Mouse (Mus musculus) ovary, adult 10 weeks (tissue): ENCODE measurements around the gene Tbc1d14. TPM values are rescaled to one million over a fixed set of nuclear protein-coding genes. Genes with fewer than 3 reads are reported as not detected.

Source experiments
- polyA plus RNA-seq: library from polyadenylated mRNA; stranded (reverse); fragments of 350-450 nt; fragmentation: Illumina TruSeq; extraction: RNeasy Lipid Tissue Mini Kit (QIAGEN cat#74804); gene quantifications from one replicate; pipeline ENCODE4 v1.2.3, GENCODE M21; 2014

Tbc1d14 gene
- polyA plus RNA-seq, result 26.9 TPM

GRCm38 (mm10) chr5:36593176-36593575, at the start of gene Tbc1d14:
TSS of gene Tbc1d14 (minus strand) at chr5:36593276.

DNA sequence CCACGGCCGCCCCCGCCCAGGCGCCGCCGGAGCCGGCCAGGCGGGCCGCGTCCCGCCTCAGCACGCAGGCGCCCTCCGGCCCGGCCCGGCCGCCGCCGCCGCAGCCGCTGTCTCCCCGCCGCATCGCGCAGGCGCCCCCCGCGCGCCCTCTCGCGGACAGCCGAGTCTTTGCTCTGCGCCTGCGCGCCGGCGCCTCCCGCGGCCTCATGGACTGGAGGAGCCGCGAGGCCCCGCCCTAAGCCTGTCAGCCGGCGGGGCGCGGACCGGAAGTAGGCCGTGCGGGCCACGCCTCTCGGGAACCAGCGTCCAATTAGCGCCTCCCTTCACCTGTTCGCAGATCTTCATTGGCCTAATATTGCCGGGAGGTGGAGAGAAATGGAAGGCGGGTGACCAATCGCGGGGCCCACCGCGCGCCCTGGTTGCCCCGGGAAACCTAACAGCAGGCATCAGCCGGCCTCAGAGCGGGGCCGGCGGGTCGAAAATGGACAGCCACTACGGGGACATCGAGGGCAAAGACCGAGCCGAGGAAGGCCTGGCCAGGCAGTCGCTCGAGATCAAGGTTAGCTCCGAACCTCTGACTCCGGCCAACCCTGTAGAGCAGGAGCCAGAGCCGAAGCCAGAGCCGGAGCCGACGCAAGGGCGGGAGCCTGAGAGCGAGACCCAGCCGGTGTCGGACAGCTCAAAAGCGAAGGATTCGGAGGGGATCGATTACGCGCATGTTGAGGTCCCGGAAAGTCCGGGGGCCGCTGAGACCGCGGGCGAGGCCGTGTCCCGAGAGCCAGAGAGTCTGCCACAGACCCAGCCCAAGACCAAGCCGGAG, 108.7 kb downstream of the Tbc1d14 start, which contains the start of the genes Tada2b and Ccdc96:
Gene Tada2b (minus strand): TSS at position 115 of the 820 bp plus-strand sequence.
Gene Ccdc96 (plus strand): TSS at position 418 of the 820 bp plus-strand sequence.

DNA sequence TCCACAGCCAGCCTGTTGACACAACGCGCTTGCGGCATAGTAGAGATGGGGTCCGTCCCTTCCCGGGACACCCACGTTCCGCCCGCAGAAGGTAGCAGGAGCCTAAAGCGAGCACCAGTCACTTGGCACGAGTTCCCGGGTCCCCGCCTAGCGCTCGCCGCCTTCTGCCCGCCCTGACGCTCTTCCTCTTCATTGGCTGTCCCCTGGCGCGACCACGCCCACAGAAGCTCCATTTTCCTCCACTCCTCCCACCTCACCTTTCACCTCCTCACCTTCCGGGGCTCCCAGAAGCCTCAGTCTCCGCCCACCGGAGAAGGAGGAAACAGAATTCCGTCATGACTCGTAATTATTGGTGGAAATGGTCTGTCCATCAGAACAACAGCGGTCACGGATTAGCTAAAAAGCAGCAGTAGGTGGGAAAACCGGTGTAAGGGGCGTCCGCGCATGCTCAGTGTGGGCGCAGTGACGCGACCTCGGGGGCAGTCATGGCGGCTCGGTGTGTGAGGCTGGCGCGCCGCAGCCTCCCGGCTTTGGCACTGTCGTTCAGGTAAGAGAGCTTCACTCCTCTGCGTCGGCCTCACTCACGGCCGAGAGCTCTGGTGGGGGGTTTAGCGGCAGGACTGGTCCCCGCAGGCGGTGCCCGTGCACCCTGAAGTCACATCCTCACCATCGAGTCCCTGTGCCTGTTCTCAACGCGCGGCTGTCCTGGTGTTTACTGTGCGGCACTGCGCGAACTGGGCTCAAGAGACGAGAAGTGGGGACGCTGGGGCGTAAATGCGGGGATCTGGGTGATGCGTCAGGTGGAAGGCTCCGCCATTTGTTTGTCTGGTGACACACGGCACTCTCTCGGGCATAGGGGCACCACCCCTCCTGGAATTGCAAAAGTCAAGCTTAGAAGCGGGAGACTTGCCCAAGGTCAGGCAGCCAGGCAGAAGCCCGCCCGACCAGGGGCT, 128.1 kb downstream of the Tbc1d14 start, which contains the start of gene Grpel1:
Gene Grpel1 (plus strand): TSS at position 290 of the 953 bp plus-strand sequence.

Other genes with a start within 250 kb of the Tbc1d14 start
- 2.3 TPM for gene Sorcs2, start 195.1 kb downstream of the Tbc1d14 start, polyA plus RNA-seq
- gene Grpel1, start 128.3 kb downstream of the Tbc1d14 start, polyA plus RNA-seq, result 11.3 TPM
- 27.5 TPM for gene Tada2b, start 109.0 kb downstream of the Tbc1d14 start, polyA plus RNA-seq
- 1.6 TPM for gene Ccdc96, start 108.7 kb downstream of the Tbc1d14 start, polyA plus RNA-seq
- gene D5Ertd579e, start 102.7 kb upstream of the Tbc1d14 start, polyA plus RNA-seq, result 58.6 TPM
- gene Bloc1s4, start 155.4 kb upstream of the Tbc1d14 start, polyA plus RNA-seq, result 25.0 TPM
- gene Mrfap1, start 203.5 kb upstream of the Tbc1d14 start, polyA plus RNA-seq, result 902 TPM
- gene Man2b2, start 237.4 kb upstream of the Tbc1d14 start, polyA plus RNA-seq, result 0.31 TPM